Mouse (Mus musculus) brain, embryonic 14.5 days (tissue): Measurements from ENCODE around the gene Cped1. TPM values are rescaled to one million over a fixed set of nuclear protein-coding genes. Genes with fewer than 3 reads are reported as not detected.

Source experiments
- DNase-seq: peaks from one replicate; pipeline ENCODE4 v3.0.0-alpha.2; 2011; ENCODE audit warnings: low read depth
- CTCF ChIP-seq: fragments of 200-500 bp; IDR thresholded peaks from 2 replicates; pipeline ENCODE4 v1.5.1; 2012; ENCODE audit warnings: inconsistent platforms, mild to moderate bottlenecking, moderate library complexity, borderline replicate concordance; ENCODE audit not compliant: insufficient read depth, insufficient read length; ENCODE audit errors: extremely low read depth
- POLR2A ChIP-seq: fragments of 200-500 bp; IDR thresholded peaks from 2 replicates; pipeline ENCODE4 v1.6.1; 2012; ENCODE audit warnings: mild to moderate bottlenecking, inconsistent platforms, borderline replicate concordance; ENCODE audit not compliant: poor library complexity, insufficient read depth, insufficient read length, severe bottlenecking; ENCODE audit errors: extremely low read depth
- polyA plus RNA-seq: library from polyadenylated mRNA; depleted of rRNA; stranded (reverse); fragments of >200 nt; gene quantifications from 2 replicates; pipeline ENCODE4 v1.2.3, GENCODE M21; 2012; rRNA removed

The Cped1 gene
- polyA plus RNA-seq, 1 experiment: 4.3 TPM

DNA sequence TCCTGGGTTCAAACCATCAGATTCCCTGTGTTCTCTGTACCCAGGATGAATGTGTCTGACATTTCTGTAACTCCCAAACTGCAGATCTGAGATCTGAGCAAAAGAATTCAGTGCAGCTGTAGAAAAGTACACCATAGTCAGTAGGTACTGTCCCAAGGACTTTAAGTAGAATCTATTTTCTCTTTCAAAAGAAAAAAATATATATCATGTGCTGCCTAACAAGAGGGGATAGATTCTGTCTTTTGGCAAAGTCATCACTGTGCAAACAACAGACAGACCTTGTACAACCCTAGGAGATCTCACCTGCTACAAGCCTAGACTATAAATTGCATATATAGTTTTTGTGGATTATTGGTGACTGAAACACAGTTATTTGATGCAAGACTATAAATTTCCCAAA lies 283.0 kb downstream of the Cped1 start:
- TF ChIP-seq POLR2A (no peak), CTCF (no peak)

DNA sequence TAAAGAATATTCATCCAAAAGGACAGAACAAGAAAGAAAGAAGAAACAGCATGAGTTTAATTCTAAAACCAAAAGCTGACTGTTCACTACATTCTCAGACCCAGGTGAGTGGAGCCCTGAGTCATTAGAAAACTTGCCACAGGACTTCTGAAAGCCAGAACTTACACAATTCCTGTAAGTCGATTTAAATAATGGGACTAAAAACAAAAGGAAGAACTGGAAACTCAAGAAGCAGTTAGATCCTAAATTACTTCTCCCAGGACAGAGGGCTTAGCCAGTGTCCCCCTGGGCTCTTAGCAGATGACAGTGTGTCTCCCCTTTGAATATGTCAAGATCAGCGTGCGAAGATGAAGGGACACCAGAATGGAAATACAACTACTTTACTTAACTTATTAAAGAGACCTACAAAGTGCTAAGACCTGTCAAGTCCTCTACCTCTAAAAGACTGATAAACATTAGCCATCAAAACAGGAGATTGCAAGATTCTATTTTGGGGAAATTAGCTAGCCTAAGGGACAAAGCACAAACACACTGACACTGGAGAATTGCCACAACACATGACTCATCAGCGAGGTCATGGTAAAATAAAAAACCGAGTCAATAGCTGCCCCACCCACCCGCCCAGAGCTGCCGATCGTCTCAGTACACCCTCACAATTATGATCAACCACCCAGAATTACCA lies 284.3 kb downstream of the Cped1 start:
- no peak for TF ChIP-seq POLR2A
- no peak for TF ChIP-seq CTCF
- DNase-seq: no peak

More for the DNA sequence above, 283.0 kb downstream of the Cped1 start:
- DNase-seq: no peak

DNA sequence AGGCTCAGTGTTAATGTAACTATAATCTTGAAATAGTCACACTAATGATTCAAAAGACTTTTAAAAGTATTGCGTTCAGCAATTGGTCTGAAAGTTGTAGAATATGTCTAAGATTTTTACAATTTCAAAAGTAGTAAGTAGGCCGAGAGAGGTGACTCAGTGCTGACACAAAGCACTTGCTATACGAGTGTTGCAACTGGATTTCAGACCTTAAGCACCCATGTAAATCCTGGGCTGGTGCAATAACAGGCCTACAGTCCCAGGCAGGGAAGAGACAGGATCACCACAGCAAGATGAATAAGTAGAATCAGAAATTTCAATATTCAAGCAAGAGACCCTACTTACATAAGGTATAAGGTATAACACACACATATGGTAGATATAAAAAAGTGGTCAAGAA lies 292.2 kb downstream of the Cped1 start:
- no peak for DNase-seq

DNA sequence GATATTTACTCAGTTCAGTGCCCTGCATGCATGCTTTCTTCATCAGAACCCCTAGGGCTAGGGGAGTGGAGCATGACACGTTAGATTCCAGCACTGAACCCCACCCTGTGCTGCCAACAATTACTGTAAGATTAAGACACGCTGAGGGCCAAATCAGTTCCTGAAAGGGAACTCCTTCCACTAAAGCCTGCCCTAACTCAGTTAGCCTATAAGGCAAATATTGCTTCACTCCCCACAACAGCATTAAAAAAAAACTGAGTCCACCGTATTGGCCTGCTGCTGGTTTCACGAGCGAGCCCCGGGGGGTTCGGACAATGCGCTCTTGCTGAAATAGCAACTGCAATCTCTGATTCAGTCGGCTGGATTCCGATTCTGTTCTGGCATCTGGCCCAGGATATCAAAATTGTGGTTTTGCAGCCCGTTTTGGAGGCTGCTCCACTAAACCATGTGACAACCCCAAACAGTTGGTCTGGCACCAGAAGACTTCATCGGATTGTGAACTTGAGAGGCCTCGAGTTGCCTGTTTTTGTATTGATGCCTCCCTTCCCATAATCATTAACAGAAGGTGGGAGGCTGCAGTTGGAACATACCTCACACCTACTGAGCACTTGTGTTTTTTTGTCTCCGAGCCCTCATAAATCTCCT lies 294.6 kb downstream of the Cped1 start:
- TF ChIP-seq CTCF (no peak), POLR2A (no peak)
- peak; percentile 59 for DNase-seq

More for the DNA sequence above, 292.2 kb downstream of the Cped1 start:
- no peak for TF ChIP-seq POLR2A
- no peak for TF ChIP-seq CTCF

DNA sequence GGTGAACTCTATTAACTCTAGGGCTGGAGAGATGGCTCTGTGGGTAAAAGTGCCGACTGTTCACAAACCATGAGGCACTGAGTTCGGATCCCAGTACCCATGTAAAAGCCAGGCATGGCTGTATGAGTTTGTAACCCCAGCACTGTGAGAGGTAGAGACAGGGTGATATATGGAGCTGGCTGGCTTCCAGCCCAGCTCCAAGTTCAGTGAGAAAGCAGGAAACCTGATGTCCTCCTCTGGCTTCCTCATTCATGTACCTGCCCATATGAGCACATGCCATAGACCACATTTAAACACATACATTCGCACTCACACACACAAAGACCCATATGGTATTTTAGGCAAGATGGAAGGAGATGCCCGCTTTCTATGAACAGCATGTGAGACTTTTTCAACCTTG lies 296.7 kb downstream of the Cped1 start:
- no peak for TF ChIP-seq POLR2A
- no peak for TF ChIP-seq CTCF
- no peak for DNase-seq

DNA sequence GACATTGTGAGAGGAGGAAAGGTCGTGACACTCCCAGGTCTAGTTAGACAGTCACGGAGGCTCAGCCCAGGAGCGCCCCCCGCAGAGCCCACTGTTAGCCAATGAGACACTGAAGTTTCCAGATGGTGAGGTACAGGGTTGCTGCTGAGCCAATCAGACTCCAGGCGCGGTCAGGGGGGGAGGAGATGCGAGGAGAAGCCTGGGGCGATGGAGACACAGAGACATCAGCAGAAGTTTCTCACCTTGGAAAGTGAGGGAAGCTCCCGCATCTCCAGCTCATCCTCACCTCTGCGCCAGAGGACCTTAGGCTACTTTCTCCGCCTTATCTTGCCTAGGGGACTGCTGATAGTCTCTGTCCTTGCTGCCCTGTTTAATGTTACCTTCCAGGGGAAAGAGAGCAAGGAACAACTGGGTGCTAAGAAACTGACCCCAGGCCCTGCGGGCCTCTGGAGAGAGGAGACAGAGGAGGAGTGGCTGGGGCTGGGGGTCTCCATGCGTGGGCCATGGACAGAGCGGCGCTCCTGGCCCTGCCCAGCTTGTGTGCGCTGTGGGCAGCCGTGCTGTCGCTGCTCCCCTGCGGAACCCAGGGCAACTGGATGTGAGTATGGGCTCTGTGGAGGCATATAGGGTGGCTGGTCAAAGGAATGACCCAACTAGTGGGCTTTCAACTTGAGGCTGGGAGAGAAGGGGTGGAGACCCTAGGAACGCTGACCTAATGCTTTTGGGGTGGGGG lies 302.5 kb downstream of the Cped1 start, which contains the start of gene Wnt16:
Gene Wnt16, plus strand, starts transcription at position 224 of the 733 bp plus-strand sequence.
- DNase-seq: peak; percentile 42

DNA sequence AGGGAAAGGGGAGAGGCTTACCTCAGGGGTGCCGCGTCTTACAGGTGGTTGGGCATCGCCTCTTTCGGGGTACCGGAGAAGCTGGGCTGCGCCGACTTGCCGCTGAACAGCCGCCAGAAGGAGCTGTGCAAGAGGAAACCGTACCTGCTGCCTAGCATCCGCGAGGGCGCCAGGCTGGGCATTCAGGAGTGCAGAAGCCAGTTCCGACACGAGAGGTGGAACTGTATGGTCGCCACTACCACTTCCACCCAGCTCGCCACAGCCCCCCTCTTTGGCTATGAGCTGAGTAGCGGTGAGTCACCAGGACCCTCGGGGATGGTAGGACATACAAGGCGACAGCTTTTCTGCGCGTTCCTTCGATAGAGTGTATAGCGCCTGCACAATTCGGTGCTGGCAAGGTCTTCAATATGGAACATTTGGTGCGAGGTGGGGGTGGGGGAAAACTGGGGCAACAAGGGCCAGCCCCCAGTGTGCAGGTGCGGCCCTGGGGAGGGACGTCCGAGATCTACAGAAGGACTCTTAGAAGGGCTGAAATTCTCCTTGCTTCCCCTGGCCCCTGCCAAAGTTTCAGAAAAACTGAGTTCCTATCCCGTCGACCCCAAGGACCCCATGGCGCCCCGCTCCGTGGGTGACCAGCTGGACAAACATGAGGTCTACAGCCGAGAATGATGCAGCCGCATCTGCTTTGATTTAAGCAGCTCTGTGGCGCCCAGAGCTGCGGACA lies 303.2 kb downstream of the Cped1 start:
- TF ChIP-seq POLR2A (no peak), CTCF (peak; percentile 30; the same call in 1 of the 2 replicates)
- peak; percentile 75 for DNase-seq

More for the DNA sequence above, 302.5 kb downstream of the Cped1 start, which contains the start of gene Wnt16:
- TF ChIP-seq POLR2A (no peak), CTCF (no peak)

DNA sequence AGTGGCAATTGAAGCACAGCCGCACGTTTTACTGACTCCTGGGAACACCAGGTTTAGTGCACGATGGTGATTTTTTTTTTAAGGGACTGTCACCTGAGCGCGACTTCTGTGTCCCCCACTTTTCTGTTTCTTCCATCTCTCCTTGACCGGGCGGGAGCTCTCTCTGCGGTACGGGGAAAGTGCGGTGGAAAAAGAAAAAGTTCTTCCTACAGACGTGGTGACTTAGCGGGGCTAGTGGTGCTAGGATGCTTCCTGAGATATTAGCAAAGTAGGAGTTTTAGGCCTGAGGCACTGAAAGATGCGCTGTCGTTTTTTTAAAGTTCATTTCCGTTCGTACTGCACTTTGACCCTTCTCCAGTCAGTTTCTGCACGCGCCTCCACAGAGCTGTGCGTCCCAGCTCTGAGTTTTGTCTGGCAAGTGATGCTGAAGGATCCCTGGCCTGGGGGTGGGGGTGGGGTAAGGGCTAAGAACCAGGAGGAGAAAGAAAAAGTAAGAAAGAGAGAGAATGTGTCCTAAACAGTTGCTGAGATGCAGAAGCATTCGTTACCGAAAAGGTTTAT lies 303.8 kb downstream of the Cped1 start:
- DNase-seq: no peak
- TF ChIP-seq POLR2A: no peak

DNA sequence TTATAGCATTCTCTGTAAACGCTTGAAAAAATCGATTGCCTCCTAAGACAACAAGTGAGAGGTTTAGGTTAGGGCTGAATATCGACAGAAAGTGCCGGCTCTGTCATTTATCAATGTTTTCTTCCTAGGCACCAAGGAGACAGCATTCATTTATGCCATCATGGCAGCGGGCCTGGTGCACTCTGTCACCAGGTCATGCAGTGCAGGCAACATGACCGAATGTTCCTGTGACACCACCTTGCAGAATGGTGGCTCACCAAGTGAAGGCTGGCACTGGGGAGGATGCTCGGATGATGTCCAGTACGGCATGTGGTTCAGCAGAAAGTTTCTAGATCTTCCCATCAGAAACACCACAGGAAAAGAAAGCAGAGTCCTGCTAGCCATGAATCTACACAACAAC lies 305.1 kb downstream of the Cped1 start:
- DNase-seq: no peak
- TF ChIP-seq CTCF: no peak
- TF ChIP-seq POLR2A: no peak

DNA sequence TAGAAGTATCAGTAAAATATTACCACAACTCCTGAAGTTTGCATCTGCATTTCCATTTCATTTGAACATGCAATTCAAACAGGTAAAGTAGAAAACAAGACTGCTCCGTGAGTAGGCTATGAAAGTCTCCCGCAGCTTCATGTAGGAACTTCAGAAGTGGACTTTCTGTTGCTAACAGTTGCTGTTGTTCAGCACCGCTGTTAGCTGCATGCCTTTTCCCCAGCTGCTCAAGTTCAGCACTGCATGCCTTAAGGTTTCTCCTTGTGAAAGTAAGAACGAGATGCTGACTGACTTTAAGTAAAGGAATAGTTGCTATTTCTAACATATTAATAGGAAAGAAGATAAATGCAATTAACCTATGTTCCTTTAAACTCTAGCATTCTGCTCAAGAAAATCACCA lies 306.3 kb downstream of the Cped1 start:
- peak; percentile 9 for DNase-seq
- TF ChIP-seq CTCF (no peak), POLR2A (no peak)

DNA sequence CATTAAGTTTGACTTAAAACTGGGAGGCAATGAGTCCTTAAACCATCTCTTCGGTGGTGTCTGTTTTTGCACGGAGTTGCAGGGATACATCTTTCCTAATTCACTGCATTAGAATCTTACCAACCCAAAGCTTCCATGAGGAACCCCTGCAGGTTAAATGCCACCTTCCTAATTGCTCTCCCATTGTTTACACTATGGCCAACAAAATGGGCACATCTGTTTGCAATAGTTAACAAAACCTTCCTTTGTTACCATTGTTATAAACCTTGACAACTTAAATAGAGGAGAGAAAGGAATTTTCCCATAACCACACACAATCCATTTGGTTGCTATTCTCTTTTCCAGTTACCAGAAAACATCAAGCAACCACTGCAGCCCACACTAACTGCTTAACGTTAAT lies 308.2 kb downstream of the Cped1 start:
- no peak for TF ChIP-seq CTCF
- TF ChIP-seq POLR2A: no peak
- no peak for DNase-seq

DNA sequence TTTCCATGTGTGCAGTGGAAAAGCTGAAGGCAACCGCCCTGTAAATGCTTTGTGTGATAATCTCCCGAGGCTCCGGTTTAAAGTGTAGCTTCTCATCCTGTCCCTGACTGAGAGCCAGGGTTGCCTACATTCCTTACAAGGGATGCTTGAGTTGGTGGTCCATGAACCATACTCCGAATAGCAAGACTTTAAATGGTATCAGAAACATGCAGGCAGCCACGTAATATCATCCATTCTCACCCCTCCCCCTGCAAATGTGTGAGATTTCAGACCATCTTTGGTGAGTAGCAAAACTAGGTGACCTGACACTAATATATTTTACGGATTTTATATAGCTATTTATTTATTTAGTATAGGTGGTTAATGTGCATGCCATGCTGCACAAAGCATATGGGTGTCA lies 311.3 kb downstream of the Cped1 start:
- TF ChIP-seq CTCF: no peak
- no peak for TF ChIP-seq POLR2A
- no peak for DNase-seq

DNA sequence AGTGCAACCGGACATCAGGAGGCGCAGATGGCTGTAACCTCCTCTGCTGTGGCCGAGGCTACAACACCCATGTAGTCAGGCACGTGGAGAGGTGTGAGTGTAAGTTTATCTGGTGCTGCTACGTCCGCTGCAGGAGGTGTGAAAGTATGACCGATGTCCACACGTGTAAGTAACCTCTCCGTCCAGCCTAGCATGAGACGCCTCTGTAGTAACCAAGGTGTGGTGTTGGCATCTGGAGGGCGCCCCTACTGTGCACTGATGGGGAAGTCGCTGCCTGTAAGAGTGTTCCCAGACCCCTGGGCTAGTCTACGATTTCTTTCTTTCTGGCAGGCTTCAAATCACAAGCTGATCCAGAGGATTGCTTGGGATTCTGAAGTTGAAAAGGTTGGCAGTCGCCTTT lies 312.3 kb downstream of the Cped1 start:
- DNase-seq: no peak
- TF ChIP-seq POLR2A: no peak
- no peak for TF ChIP-seq CTCF

Other genes starting within 250 kb of the Cped1 start
- gene Tspan12, start 133.4 kb upstream of the Cped1 start, polyA plus RNA-seq: 10.9 and 15.9 TPM in 2 replicates
- gene Ing3, start 36.3 kb upstream of the Cped1 start, polyA plus RNA-seq: 20.1 and 21.2 TPM in 2 replicates